Mouse (Mus musculus): ENCODE results near the gene Bpifb6. TPM values are rescaled to one million over a fixed set of nuclear protein-coding genes. Genes with fewer than 3 reads are reported as not detected.
A peak's percentile ranks its signal among the peaks of the same experiment; 100 is the strongest.

Gene Bpifb6
- polyA plus RNA-seq, 1 experiment = not detected

DNA sequence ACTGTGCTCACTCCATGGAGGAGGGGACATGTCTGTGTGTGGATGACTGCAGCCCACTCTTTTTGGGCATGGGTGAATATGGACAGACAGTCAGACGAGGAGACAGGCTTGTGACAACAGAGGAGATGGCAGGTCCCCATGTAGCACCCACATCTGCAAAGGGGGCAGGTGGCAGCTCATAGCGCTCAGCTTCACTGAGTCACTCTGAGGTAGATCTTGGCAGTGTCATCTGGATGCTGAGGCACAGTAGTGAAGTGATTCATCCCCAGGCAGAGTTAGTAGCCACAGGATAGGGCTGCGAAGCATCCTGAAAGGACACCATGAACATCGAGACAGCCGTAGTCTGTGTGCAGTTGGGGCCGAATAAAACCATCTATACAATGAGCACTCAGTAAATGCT, 21.1 kb downstream of the Bpifb6 start:
- 89% methylated on average over 6 of the region's 6 CpGs for WGBS
- Histone ChIP-seq H3K4me3 (ENCODE audit: extremely low read depth, insufficient read depth, insufficient read length) (no peak overlapping the region), H3K27me3 (ENCODE audit: control insufficient read depth, insufficient read depth, low read length) (no peaks in the 10 kb centered on the region), H3K27ac (ENCODE audit: insufficient read depth, low read length) (no peak overlapping the region), H3K36me3 (ENCODE audit: control insufficient read depth, insufficient read depth, low read length) (no peaks in the 10 kb centered on the region), H3K4me1 (ENCODE audit: control insufficient read depth, insufficient read depth, insufficient read length) (peaks cover 5% of the 10 kb centered on the region; the same call in 1 of the 2 replicates)
- DNase-seq (ENCODE audit: low read depth in 1 of 2, low spot score in 2 of 2) = no peak
- TF ChIP-seq POLR2A (IDR thresholded peaks at IDR 0.05; ENCODE audit: low read depth, low read length) (no peak), CTCF (IDR thresholded peaks at IDR 0.05; ENCODE audit: extremely low read depth, insufficient read depth, insufficient read length, insufficient replicate concordance) (no peak)

DNA sequence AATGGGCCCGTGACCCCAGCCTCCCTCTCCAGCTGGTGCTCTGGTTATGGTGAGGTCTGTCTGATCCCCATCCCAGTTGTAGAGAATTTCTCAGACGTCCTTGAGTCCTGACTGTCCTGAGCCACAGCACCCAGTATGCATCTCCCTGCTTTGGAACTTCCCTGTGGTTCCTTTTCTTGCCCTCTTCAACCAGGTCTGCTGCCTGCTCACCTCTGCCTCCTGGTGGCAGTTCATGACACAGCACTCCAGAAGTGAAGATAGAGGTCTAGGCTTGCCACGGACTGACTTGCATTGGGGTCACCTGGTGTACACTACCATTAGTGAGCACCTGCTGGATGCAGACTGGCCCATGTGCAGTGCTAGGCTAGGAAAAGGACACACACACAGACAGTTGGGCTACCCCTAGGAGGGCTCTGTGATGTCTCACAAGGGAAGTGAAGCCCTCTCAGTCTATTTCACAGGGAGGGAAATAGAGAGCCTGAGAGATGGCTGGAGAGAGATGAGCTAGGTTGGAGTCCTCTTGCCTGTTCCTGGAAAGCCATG, 29.8 kb downstream of the Bpifb6 start:
- no peak overlapping the region for H3K27ac ChIP-seq (ENCODE audit: insufficient read depth, low read length)
- H3K4me1 ChIP-seq (ENCODE audit: control insufficient read depth, insufficient read depth, insufficient read length) = peaks cover 4% of the 10 kb centered on the region; the same call in 1 of the 2 replicates
- peak in 1 of 2 experiments; percentile 21 for DNase-seq (ENCODE audit: low read depth in 1 of 2, low spot score in 2 of 2)
- no peaks in the 10 kb centered on the region for H3K36me3 ChIP-seq (ENCODE audit: control insufficient read depth, insufficient read depth, low read length)
- TF ChIP-seq CTCF (IDR thresholded peaks at IDR 0.05; ENCODE audit: extremely low read depth, insufficient read depth, insufficient read length, insufficient replicate concordance) = peak; percentile 57; the same call in 1 of the 2 replicates
- no peak for TF ChIP-seq POLR2A (IDR thresholded peaks at IDR 0.05; ENCODE audit: low read depth, low read length)
- H3K27me3 ChIP-seq (ENCODE audit: control insufficient read depth, insufficient read depth, low read length) = no peaks in the 10 kb centered on the region
- H3K4me3 ChIP-seq (ENCODE audit: extremely low read depth, insufficient read depth, insufficient read length) = no peak overlapping the region
- WGBS = 38% methylated on average over 3 of the region's 3 CpGs

GRCm38 (mm10) chr2:153931125-153931524, 30.9 kb downstream of the Bpifb6 start:
- no peaks in the 10 kb centered on the region for H3K4me1 ChIP-seq (ENCODE audit: control insufficient read depth, insufficient read depth, insufficient read length)
- no peak for DNase-seq (ENCODE audit: low read depth in 1 of 2, low spot score in 2 of 2)
- no peaks in the 10 kb centered on the region for H3K36me3 ChIP-seq (ENCODE audit: control insufficient read depth, insufficient read depth, low read length)
- H3K27ac ChIP-seq (ENCODE audit: insufficient read depth, low read length) = no peak overlapping the region
- TF ChIP-seq POLR2A (IDR thresholded peaks at IDR 0.05; ENCODE audit: low read depth, low read length) (no peak), CTCF (IDR thresholded peaks at IDR 0.05; ENCODE audit: extremely low read depth, insufficient read depth, insufficient read length, insufficient replicate concordance) (no peak)
- H3K4me3 ChIP-seq (ENCODE audit: extremely low read depth, insufficient read depth, insufficient read length) = no peak overlapping the region
- WGBS = 91% methylated on average over 6 of the region's 6 CpGs
- H3K27me3 ChIP-seq (ENCODE audit: control insufficient read depth, insufficient read depth, low read length) = no peaks in the 10 kb centered on the region

DNA sequence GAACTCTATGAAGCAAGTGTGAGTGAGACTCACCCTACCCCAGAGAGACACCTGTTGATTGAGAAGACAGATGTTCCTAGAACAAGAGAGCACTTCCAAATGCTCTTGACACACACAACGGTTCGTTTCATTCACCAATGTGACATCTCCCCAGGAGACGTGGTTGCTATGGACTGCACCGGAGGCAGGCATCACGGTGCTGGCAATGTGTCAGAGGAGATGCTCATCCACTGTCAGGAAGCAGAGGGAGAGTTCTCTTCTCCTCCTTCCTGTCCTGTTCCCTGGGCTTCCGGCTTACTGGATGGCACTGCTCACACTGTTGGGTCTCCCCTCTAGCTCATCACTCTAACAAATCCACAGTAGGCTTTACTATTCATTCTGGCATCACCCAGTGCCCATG, 33.1 kb downstream of the Bpifb6 start:
- H3K27me3 ChIP-seq (ENCODE audit: control insufficient read depth, insufficient read depth, low read length) = no peaks in the 10 kb centered on the region

DNA sequence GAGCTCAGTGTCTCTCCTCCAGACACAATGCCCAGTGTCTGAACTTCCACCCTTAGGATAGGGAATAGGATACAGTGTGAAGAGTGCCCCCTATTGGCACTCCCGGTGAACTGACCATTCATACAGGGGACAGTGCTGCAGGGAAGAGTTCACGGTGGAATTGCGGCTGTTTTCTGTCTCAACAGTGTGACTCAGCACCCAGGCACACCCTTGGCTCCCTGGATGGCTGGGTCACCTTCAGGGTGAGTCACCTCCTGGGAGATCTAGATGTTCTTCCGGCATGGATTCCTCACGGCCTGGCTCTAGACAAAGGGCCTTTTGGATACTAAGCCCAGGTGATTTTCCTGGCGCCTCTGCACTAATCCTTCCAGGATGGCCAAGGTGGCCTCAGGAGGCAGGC, 35.2 kb downstream of the Bpifb6 start:
- DNase-seq (ENCODE audit: low read depth in 1 of 2, low spot score in 2 of 2) = no peak
- Histone ChIP-seq H3K4me3 (ENCODE audit: extremely low read depth, insufficient read depth, insufficient read length) (no peak overlapping the region), H3K36me3 (ENCODE audit: control insufficient read depth, insufficient read depth, low read length) (no peaks in the 10 kb centered on the region), H3K4me1 (ENCODE audit: control insufficient read depth, insufficient read depth, insufficient read length) (no peaks in the 10 kb centered on the region), H3K27ac (ENCODE audit: insufficient read depth, low read length) (no peak overlapping the region), H3K27me3 (ENCODE audit: control insufficient read depth, insufficient read depth, low read length) (no peaks in the 10 kb centered on the region)
- TF ChIP-seq CTCF (IDR thresholded peaks at IDR 0.05; ENCODE audit: extremely low read depth, insufficient read depth, insufficient read length, insufficient replicate concordance) (no peak), POLR2A (IDR thresholded peaks at IDR 0.05; ENCODE audit: low read depth, low read length) (no peak)
- 88% methylated on average over 6 of the region's 6 CpGs for whole genome bisulfite sequencing

More for the DNA sequence above, 33.1 kb downstream of the Bpifb6 start:
- Histone ChIP-seq H3K36me3 (ENCODE audit: control insufficient read depth, insufficient read depth, low read length) (no peaks in the 10 kb centered on the region), H3K27ac (ENCODE audit: insufficient read depth, low read length) (no peak overlapping the region), H3K4me3 (ENCODE audit: extremely low read depth, insufficient read depth, insufficient read length) (no peak overlapping the region), H3K4me1 (ENCODE audit: control insufficient read depth, insufficient read depth, insufficient read length) (no peaks in the 10 kb centered on the region)
- no peak for DNase-seq (ENCODE audit: low read depth in 1 of 2, low spot score in 2 of 2)
- TF ChIP-seq POLR2A (IDR thresholded peaks at IDR 0.05; ENCODE audit: low read depth, low read length) (no peak), CTCF (IDR thresholded peaks at IDR 0.05; ENCODE audit: extremely low read depth, insufficient read depth, insufficient read length, insufficient replicate concordance) (no peak)
- 81% methylated on average over 6 of the region's 6 CpGs for WGBS

GRCm38 (mm10) chr2:153937843-153938242, 37.7 kb downstream of the Bpifb6 start, which contains the start of gene Bpifb4:
Bpifb4 (plus strand) TSS chr2:153938212.
- no peak for DNase-seq (ENCODE audit: low read depth in 1 of 2, low spot score in 2 of 2)
- 4% methylated on average over 5 of the region's 5 CpGs for WGBS
- H3K4me3 ChIP-seq (ENCODE audit: extremely low read depth, insufficient read depth, insufficient read length) = no peak within 1 kb of the TSS
- no peak within 1 kb of the TSS for H3K27ac ChIP-seq (ENCODE audit: insufficient read depth, low read length)
- TF ChIP-seq CTCF (IDR thresholded peaks at IDR 0.05; ENCODE audit: extremely low read depth, insufficient read depth, insufficient read length, insufficient replicate concordance) (no peak), POLR2A (IDR thresholded peaks at IDR 0.05; ENCODE audit: low read depth, low read length) (no peak)
- no peaks in the 10 kb centered on the region for H3K4me1 ChIP-seq (ENCODE audit: control insufficient read depth, insufficient read depth, insufficient read length)
- H3K36me3 ChIP-seq (ENCODE audit: control insufficient read depth, insufficient read depth, low read length) = no peaks in the 10 kb centered on the region
- H3K27me3 ChIP-seq (ENCODE audit: control insufficient read depth, insufficient read depth, low read length) = no peaks in the 10 kb centered on the region

- Histone ChIP-seq H3K4me1 (ENCODE audit: control insufficient read depth, insufficient read depth, insufficient read length) (no peaks in the 10 kb centered on the region), H3K36me3 (ENCODE audit: control insufficient read depth, insufficient read depth, low read length) (no peaks in the 10 kb centered on the region), H3K4me3 (ENCODE audit: extremely low read depth, insufficient read depth, insufficient read length) (no peak overlapping the region), H3K27me3 (ENCODE audit: control insufficient read depth, insufficient read depth, low read length) (no peaks in the 10 kb centered on the region), H3K27ac (ENCODE audit: insufficient read depth, low read length) (no peak overlapping the region)
- TF ChIP-seq POLR2A (IDR thresholded peaks at IDR 0.05; ENCODE audit: low read depth, low read length) (no peak), CTCF (IDR thresholded peaks at IDR 0.05; ENCODE audit: extremely low read depth, insufficient read depth, insufficient read length, insufficient replicate concordance) (peak; percentile 66; the same call in 1 of the 2 replicates)
- peak in 1 of 2 experiments; percentile 18 for DNase-seq (ENCODE audit: low read depth in 1 of 2, low spot score in 2 of 2)
- 23% methylated on average over 3 of the region's 3 CpGs for WGBS
Measured at GRCm38 (mm10) chr2:153943537-153943936, 43.3 kb downstream of the Bpifb6 start.
